Mouse (Mus musculus): ENCODE data around the gene Ttc28.

- TF ChIP-seq TAL1 (IDR thresholded peaks at IDR 0.05; ENCODE audit: low read length) (no peak), GATA1 (IDR thresholded peaks at IDR 0.05; ENCODE audit: low read length) (no peak)
Observed at GRCm38 (mm10) chr5:111291639-111292038, 412.0 kb downstream of the Ttc28 start.

All from erythroblast, embryonic 14.5 days (primary cell).